Mouse (Mus musculus): Measurements from ENCODE around the gene Mvb12b. TPM values are rescaled to one million over a fixed set of nuclear protein-coding genes. Genes with fewer than 3 reads are reported as not detected.
A peak's percentile ranks its signal among the peaks of the same experiment; 100 is the strongest.

The Mvb12b gene
- total RNA-seq, 1 experiment from 2014 or later = 20.9 TPM

DNA sequence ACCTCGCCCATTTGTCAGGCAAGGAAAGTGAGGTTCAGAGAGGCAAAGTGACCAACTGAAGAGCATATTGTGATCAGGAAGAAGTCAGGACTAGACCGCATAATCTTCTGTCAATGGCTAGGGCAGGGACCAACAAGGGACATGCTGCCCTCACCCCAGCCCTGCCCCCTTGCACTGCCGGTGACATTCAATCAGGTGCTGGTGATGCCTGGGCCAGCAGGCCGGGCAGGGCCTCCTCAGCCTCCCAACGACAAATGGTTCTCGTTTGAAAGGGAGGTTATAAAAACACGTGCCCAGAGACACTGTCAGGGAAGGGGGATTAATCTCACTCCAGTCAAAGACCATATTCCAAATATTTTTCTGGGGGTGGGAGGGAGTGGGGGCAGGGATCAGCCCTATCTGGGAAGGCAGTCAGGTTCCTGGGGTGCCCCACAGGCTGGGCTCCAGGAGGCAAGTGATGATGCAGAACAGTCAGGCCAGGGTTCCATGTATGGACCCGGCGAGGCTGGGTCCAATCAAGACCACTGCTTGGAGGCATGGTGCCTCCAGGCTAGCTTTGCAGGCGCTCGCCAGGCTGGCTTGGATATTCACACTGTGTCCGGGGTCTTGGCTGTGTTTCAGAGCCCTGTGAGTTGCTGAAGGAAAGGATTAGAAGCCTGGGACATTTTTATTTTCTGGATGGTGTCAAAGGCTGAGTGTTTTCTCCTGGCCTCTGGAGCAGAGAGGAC is 168.2 kb downstream of the Mvb12b start:
- DNase-seq = no peak

- DNase-seq = no peak
These were observed 169.2 kb downstream of the Mvb12b start for GRCm38 (mm10) chr2:33718561-33718960.

- DNase-seq = no peak
These were observed 169.9 kb downstream of the Mvb12b start for GRCm38 (mm10) chr2:33717821-33718351.

- DNase-seq = no peak
These were observed 170.4 kb downstream of the Mvb12b start for GRCm38 (mm10) chr2:33717378-33717777.

GRCm38 (mm10) chr2:33716878-33717277 is 170.9 kb downstream of the Mvb12b start:
- DNase-seq = no peak

DNA sequence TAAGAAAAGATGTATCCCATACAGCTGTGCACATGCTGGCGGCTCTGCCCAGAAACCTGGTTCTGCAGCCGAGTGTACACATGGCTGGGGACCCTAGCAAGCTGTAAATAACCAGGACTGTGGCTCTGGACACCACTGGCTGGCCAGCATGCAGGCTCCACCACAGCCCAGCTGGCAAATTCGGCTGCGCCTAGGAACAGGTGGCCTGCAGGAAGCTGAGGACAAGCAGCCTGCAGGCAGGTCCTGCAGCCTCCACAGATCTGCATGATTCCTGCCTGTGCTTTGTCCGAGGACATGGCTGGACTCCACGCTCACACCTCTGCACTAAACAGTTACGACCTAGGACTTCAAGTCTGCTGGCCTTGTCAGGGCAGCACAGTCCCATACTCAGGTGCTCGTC is 172.8 kb downstream of the Mvb12b start:
- no peak for DNase-seq

GRCm38 (mm10) chr2:33713580-33714260 is 174.0 kb downstream of the Mvb12b start:
- no peak for DNase-seq

DNA sequence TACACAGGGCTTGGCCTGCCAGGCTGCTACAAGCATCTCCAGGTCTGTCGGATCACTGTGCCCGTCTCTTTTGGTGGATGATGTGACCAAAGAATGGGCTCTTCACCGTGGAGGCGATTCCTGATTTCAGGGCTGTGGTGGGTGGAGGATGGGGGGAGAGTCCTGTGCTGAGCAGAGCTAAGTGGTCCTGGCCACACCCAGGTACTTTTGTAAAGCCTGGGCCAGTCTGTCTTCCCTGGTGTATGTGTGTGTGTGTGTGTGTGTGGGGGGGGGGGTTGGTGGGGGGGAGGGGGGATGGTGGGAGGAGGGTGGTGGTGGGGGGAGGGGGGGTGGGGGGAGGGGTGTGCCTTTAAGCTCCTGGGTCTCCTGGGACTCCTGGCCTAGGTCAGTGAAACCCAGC is 174.9 kb downstream of the Mvb12b start:
- DNase-seq = no peak

DNA sequence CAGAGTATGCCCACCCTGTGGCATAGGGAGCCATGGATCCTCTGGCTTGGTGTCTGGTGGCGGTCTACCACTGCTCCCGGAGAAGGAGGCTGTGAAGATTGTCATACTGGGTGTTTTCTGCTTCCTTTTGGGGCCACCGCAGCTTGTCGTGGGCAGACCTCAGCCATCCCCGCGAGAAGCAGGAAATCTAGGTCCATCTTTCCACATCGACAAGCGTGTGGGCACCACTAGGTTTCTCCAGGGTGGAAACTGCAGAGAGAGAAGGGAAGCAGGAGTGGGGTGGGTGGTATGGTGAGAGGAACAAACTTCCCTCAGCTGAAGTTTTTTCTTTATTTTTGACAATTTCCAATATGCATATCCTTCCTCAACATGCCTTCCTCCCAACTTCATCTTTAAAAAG is 178.9 kb downstream of the Mvb12b start:
- no peak for DNase-seq

- DNase-seq = no peak
These were observed 179.7 kb downstream of the Mvb12b start for GRCm38 (mm10) chr2:33708096-33708495.

DNA sequence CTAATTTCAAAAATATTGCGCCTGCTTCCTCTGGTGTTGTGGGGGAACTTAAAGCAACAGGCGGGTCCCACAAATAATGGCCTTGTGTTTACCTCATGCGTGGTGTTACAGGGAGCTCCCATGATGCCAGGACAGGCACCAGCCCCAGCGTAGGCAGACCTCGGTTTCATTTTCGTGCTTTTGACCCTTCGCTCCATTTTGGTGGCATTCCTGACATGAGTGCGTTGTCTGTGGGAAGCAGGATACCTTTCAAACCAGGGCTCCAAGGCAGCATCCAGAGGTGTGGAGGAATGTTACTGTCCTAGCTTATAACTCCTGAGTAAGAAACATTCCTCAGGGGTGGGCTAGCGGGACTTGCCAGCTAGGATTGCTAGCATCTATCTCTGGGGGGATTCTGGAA is 181.3 kb downstream of the Mvb12b start:
- no peak for DNase-seq

DNA sequence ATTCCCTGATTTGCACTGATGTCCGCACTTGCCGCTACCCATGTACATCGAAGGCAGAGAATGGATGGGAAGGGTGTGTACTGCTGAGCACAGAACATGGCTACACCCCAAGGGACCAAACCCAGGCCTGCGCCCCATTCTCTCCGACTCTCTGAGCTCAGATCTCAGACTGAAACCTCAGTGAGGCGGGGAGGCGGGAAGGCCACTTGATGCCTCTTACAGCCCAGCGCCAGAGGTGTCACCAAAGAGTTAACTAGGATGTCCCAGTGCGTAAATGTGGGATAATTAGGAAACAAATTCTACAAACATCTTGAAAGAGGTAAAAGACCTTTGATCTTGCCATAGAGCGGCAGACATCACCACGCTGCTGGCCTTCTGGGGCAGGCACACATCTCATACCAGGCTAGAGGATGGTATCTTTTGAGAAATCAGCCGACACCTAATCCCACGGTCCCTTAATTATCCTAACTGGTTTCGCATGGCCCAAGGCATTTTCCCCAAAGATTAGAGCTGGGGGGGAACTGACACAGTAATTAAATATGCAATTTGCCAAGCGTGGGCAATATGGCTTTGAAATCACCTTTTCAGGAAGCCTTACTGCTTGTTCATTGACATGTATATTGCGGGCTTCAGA is 181.9 kb downstream of the Mvb12b start:
- no peak for DNase-seq

- DNase-seq = no peak
These were observed 184.5 kb downstream of the Mvb12b start for GRCm38 (mm10) chr2:33703286-33703685.

- peak; percentile 77 for DNase-seq
These were observed 185.0 kb downstream of the Mvb12b start for GRCm38 (mm10) chr2:33702705-33703104.

DNA sequence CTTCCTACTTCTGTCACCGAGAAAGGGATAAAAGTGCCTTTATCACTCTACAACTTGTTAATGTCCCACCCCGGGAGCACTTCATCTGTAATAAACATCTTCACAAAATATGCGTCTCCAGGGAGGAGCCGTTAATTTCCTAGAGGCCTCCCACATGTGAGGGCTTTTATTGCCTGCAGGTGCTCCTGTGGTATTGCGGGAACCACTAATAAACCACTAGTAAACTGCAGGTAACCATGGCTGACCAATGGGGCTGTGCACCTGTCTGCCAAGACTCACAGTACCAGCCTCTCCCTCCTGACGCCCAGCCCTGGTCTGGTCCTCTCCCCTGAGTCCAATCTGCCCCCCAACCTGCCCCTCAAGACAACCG is 186.3 kb downstream of the Mvb12b start:
- DNase-seq = no peak

GRCm38 (mm10) chr2:33700581-33701445 is 186.9 kb downstream of the Mvb12b start:
- peak; percentile 21 for DNase-seq

DNA sequence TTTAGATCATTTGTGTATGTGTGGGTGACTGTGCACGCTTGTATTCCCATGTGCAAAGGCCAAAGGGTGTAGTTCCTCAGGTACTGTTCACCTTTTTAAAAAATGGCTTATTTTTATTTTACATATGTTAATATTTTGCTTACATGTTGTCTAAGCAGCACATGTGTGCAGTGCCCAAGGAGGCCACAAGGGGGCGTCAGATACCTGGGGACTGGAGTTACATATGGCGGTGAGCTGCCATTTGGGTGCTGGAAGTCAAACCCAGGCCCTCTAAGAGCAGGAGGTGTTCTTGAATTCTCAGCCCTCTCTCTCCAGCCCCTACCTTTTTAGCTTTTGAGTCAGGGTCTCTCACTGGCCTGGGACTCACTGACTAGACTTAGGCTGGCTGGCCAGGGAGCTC is 188.8 kb downstream of the Mvb12b start:
- no peak for DNase-seq

GRCm38 (mm10) chr2:33696428-33696827 is 191.3 kb downstream of the Mvb12b start:
- DNase-seq = no peak

DNA sequence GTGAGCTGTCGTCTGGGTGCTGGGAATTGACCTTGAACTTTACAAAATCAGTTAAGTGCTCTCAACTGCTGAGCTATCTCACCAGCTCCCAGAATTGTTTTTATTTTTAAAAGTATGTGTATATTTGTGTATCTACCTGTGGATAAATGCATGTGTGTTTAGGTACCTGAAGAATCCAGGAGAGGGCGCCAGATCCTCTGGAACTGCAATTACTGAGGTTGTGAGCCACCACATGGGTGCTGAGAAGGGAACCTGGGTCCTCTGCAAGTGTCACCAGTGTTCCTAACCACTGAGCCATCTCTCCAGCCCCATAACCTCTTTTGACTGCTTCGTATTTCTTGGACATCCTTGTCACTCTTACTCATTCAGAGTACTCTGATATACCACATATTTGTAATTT is 193.8 kb downstream of the Mvb12b start:
- no peak for DNase-seq

DNA sequence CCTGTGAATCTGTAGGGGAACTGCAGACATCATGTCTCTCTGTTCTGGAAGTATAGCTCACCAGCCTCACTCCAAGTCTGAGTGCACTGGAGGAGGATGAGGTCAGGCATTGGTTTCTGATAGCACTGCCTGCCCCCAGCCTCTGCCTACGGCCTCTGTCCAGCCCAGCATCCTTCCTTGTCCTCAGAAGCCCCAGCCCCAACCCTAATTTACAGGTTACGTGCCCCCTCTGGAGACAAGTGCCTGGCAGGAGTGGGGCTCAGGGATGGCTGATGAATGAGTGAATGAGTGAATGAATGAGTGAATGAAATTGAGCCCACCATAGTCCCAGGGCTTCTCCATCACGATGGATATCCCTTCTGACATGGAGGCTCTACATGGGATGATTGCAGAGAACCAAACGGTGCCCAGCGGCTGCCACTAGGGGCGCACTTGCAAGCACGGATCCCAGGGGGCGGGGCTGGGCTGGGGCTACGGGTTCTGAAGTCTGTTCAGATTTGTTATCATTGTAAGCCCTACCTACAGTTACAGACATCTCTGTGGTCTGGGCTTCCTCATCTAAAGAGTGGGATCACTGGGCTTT is 197.8 kb downstream of the Mvb12b start:
- DNase-seq = peak; percentile 47

DNA sequence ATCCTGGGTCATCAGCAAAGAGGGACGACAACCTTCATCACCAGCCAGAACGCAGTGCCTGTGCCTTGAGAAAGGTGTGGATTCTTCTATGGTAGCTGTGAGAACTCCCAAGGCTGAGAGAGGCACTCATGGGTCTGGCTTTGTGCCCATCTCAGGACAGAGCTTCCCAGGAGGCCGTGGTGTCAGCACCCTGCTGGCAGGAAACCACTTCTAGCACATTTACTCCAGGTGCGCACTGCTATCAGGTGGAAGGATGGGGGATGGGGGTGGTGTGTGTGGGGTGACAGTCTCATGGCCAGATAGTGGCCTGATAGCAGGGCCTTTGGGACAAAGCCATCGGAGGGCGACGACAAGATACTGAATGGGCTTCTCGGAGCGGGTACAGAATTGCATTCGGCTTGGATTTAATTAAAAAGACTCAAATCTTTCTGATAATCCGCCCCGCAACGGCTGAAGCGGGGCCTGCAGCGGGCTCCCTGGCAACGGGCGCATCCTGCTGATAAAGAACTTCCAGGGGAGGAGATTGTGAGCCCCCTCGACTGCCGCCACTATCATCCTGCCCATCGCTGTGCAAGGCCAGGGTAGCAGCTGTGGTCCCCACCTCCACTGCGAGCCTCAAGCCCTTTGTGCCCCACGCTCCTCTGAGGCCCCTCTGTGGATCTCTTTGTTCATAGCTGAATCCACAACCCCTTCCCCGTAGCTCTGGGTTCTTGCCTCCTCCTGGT is 198.4 kb downstream of the Mvb12b start:
- DNase-seq = no peak

Measured in adrenal gland, postnatal 25 days (tissue).